ENCODE assay signal across 9 mouse cellular contexts in the genomic region with DNA sequence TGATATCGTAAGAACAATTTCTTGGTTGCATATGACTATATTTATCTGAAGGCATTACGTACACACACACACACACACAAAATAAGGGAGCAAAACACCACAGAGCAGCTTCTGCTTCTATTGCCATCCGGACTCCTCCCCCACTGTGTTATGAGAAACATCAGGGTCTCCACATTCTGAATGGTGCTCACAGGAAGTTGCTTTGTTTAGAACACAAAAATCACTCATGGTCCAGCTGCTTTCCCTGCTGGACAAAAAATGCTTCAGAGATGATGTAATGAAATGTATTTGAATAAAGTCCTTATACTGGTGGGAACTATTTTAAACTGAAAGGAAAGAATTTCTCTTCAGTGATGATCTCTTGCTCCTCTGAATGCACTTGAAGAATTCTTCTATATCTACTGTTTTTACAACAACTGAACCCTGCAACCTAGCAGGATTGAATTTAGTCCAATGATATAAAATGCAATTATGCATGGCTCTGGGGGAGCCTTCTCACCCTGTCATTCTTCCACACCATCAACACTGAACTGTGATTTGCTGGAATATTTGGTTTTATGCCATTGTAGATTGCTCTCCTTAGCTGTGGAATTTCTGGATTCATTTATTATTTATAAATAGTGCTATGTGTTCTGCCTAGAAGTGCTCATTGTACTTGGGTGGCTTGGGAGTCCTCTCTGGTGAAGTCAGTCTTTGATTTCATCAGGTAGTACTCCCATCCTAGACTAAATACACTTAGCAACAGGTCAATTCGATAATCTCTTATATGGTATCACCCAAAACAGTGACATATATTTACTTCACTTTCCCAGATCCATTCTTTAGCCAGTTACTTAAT.
DNase-seq lines count a peak whose midpoint lies in the region; ATAC-seq and TF ChIP-seq lines count a peak whose summit lies in the region.
"Had no signal": no experiment of that assay in that cellular context is flagged by ENCODE, and none has a peak within 500 bp of the region (broad histone marks: within the 10 kb centered on the region; RNA-seq: fewer than 3 reads in every experiment).

No protein-coding gene starts in this region.

- no peaks in the 10 kb centered on the region for H3K27me3 ChIP-seq in intestine, embryonic 14.5 days (replicated peaks; ENCODE audit: control insufficient read depth, insufficient read depth, low read length)
- H3K27me3 ChIP-seq in intestine, postnatal 0 days (replicated peaks; ENCODE audit: control insufficient read depth, insufficient read depth, low read length), result no peaks in the 10 kb centered on the region
- H3K27me3 ChIP-seq in heart, embryonic 16.5 days (ENCODE audit: control insufficient read depth, insufficient read depth, low read length), result no peaks in the 10 kb centered on the region
- no peaks in the 10 kb centered on the region for H3K27me3 ChIP-seq in midbrain, embryonic 11.5 days (ENCODE audit: control insufficient read depth, insufficient read depth, low read length)
- H3K27me3 ChIP-seq: CH12.LX had no signal

- H3K4me3 ChIP-seq in intestine, embryonic 14.5 days (ENCODE audit: low read depth, low read length), result no peak overlapping the region
- H3K4me3 ChIP-seq in intestine, postnatal 0 days (ENCODE audit: low read depth, low read length), result no peak overlapping the region
- no peak overlapping the region for H3K4me3 ChIP-seq in brown adipose tissue, adult 24 weeks (ENCODE audit: insufficient read depth, low read depth, low read length)
- no peak overlapping the region for H3K4me3 ChIP-seq in heart, embryonic 16.5 days (ENCODE audit: low read length)
- H3K4me3 ChIP-seq in midbrain, embryonic 11.5 days (ENCODE audit: low read depth, low read length), result no peak overlapping the region

- WGBS in intestine, embryonic 14.5 days, result 62% methylated on average over 4 of the region's 4 CpGs
- 68% methylated on average over 4 of the region's 4 CpGs for WGBS in intestine, postnatal 0 days
- WGBS in heart, embryonic 16.5 days, result 49% methylated on average over 4 of the region's 4 CpGs
- 69% methylated on average over 4 of the region's 4 CpGs for WGBS in midbrain, embryonic 11.5 days

- no peak for DNase-seq in intestine, embryonic 14.5 days (ENCODE audit: low spot score)
- no peak for DNase-seq in midbrain, embryonic 11.5 days (ENCODE audit: low spot score, missing footprints)
- DNase-seq in urinary bladder, adult 18-20 months (ENCODE audit: low spot score in 2 of 2), result no peak
- no peak for DNase-seq in gastrocnemius, postnatal 36 days
- no peak for DNase-seq in liver

- intact Hi-C loops in gastrocnemius, postnatal 36 days (cut with DNase I), result no loop called here

- no peak overlapping the region for H3K9ac ChIP-seq in intestine, embryonic 14.5 days (ENCODE audit: low read length)
- H3K9ac ChIP-seq in intestine, postnatal 0 days (ENCODE audit: low read depth, low read length), result no peak overlapping the region
- H3K9ac ChIP-seq in heart, embryonic 16.5 days (ENCODE audit: low read length), result no peak overlapping the region
- no peak overlapping the region for H3K9ac ChIP-seq in midbrain, embryonic 11.5 days (ENCODE audit: low read length)

- peak; percentile 70 for ATAC-seq in intestine, embryonic 14.5 days (replicated peaks; ENCODE audit: low FRiP score, low TSS enrichment, low read depth)
- ATAC-seq in intestine, postnatal 0 days, result no peak
- peak; percentile 75 for ATAC-seq in heart, embryonic 16.5 days (replicated peaks; ENCODE audit: extremely low read depth, insufficient read depth, low FRiP score)
- peak; percentile 82 for ATAC-seq in midbrain, embryonic 11.5 days (ENCODE audit: low FRiP score)

- peak overlapping the region; percentile 76 for H3K27ac ChIP-seq in intestine, embryonic 14.5 days (ENCODE audit: low read depth)
- no peak overlapping the region for H3K27ac ChIP-seq in intestine, postnatal 0 days (ENCODE audit: low read depth, low read length)
- peak overlapping the region; percentile 64 for H3K27ac ChIP-seq in brown adipose tissue, adult 24 weeks (replicated peaks; ENCODE audit: low read depth, low read length)
- peak overlapping the region; percentile 79 for H3K27ac ChIP-seq in heart, embryonic 16.5 days (ENCODE audit: low read length)
- no peak overlapping the region for H3K27ac ChIP-seq in midbrain, embryonic 11.5 days (ENCODE audit: low read depth, low read length)

- no peaks in the 10 kb centered on the region for H3K4me1 ChIP-seq in intestine, embryonic 14.5 days (replicated peaks; ENCODE audit: control insufficient read depth, insufficient read depth, low read length)
- no peaks in the 10 kb centered on the region for H3K4me1 ChIP-seq in intestine, postnatal 0 days (replicated peaks; ENCODE audit: control insufficient read depth, insufficient read depth, low read length)
- peaks cover 7% of the 10 kb centered on the region; the same call in 1 of the 2 replicates for H3K4me1 ChIP-seq in brown adipose tissue, adult 24 weeks (ENCODE audit: control insufficient read depth, insufficient read depth, insufficient read length, low read length)
- H3K4me1 ChIP-seq in heart, embryonic 16.5 days (ENCODE audit: control insufficient read depth, insufficient read depth, low read length), result peaks cover 17% of the 10 kb centered on the region
- H3K4me1 ChIP-seq in midbrain, embryonic 11.5 days (ENCODE audit: control insufficient read depth, insufficient read depth, low read length), result peaks cover 2% of the 10 kb centered on the region; the same call in 1 of the 2 replicates

- H3K36me3 ChIP-seq in intestine, embryonic 14.5 days (ENCODE audit: control insufficient read depth, insufficient read depth, low read length), result no peaks in the 10 kb centered on the region
- no peaks in the 10 kb centered on the region for H3K36me3 ChIP-seq in intestine, postnatal 0 days (ENCODE audit: control insufficient read depth, insufficient read depth)
- no peaks in the 10 kb centered on the region; the same call in 1 of the 2 replicates for H3K36me3 ChIP-seq in heart, embryonic 16.5 days (ENCODE audit: control insufficient read depth, insufficient read depth)
- H3K36me3 ChIP-seq in midbrain, embryonic 11.5 days (ENCODE audit: control insufficient read depth, insufficient read depth, low read length), result no peaks in the 10 kb centered on the region

- no peak for TF ChIP-seq CTCF in intestine, postnatal 0 days (IDR thresholded peaks at IDR 0.05; ENCODE audit: low read depth)

- no peak overlapping the region for H3K4me2 ChIP-seq in intestine, embryonic 14.5 days (ENCODE audit: low read length)
- H3K4me2 ChIP-seq in intestine, postnatal 0 days (replicated peaks; ENCODE audit: low read depth), result no peak overlapping the region
- H3K4me2 ChIP-seq in heart, embryonic 16.5 days (ENCODE audit: low read depth, low read length), result no peak overlapping the region
- no peak overlapping the region for H3K4me2 ChIP-seq in midbrain, embryonic 11.5 days

- H3K9me3 ChIP-seq in intestine, embryonic 14.5 days (ENCODE audit: control insufficient read depth, low read length), result no peaks in the 10 kb centered on the region
- H3K9me3 ChIP-seq in intestine, postnatal 0 days (ENCODE audit: control insufficient read depth), result no peaks in the 10 kb centered on the region
- H3K9me3 ChIP-seq in heart, embryonic 16.5 days (replicated peaks; ENCODE audit: control insufficient read depth, low read length), result no peaks in the 10 kb centered on the region
- no peaks in the 10 kb centered on the region for H3K9me3 ChIP-seq in midbrain, embryonic 11.5 days (ENCODE audit: control insufficient read depth, low read length)

Comparison
In these comparisons a context has a peak if more than half of its experiments do, and no peak if none do; other contexts are left out.
1. H3K27ac ChIP-seq: peak in intestine, embryonic 14.5 days (single experiment), brown adipose tissue, adult 24 weeks (single experiment) and heart, embryonic 16.5 days (single experiment); none in intestine, postnatal 0 days (single experiment) and midbrain, embryonic 11.5 days (single experiment).